Mouse (Mus musculus) CD8-positive naive resting alpha-beta T cell, adult 2 months (primary cell): ENCODE measurements around the gene Olfr1188.
"Not testable (repeated sequence)": the region's sequence is repeated elsewhere in the genome, so short reads cannot be mapped to it uniquely, and the experiment has no call there.

Experiments
- DNase-seq, 2 experiments: peaks; one replicate each; pipeline ENCODE4 v3.0.0; 2022; ENCODE audit warnings: low read depth in 2 of 2, low spot score in 2 of 2

Olfr1188 gene

GRCm38 (mm10) chr2:88556635-88557034 lies at the start of gene Olfr1188:
Gene Olfr1188, plus strand, starts transcription at chr2:88556935.
- DNase-seq = no peak

- DNase-seq = no peak
Measured at GRCm38 (mm10) chr2:88518251-88518650, 38.5 kb upstream of the Olfr1188 start, which contains the start of gene Olfr1186. Gene Olfr1186, plus strand, starts transcription at chr2:88518551.

GRCm38 (mm10) chr2:88525720-88526119 lies 31.0 kb upstream of the Olfr1188 start:
- DNase-seq = no peak

- DNase-seq = not testable (repeated sequence)
Measured at GRCm38 (mm10) chr2:88572696-88573095, 16.0 kb downstream of the Olfr1188 start.

GRCm38 (mm10) chr2:88586154-88586553 lies 29.4 kb downstream of the Olfr1188 start, which contains the start of gene Olfr1189:
Gene Olfr1189, plus strand, starts transcription at chr2:88586454.
- DNase-seq = no peak
